Mouse (Mus musculus) neutrophil, adult 5-6 weeks (primary cell): ENCODE data around the gene Endou. TPM values are rescaled to one million over a fixed set of nuclear protein-coding genes. Genes with fewer than 3 reads are reported as not detected.

Experiments
- ATAC-seq: fragments of 151-379, 151-347 bp; 2 replicates; pipeline ENCODE4 v1.8.0; 2017; ENCODE audit warnings: mild to moderate bottlenecking, moderate TSS enrichment; ENCODE audit not compliant: insufficient number of reproducible peaks, poor library complexity, low FRiP score, severe bottlenecking; ENCODE audit errors: extremely low read depth
- total RNA-seq: library from RNA; stranded (forward); fragments of 200-1000 nt; gene quantifications from 2 replicates; pipeline ENCODE4 v1.2.3, GENCODE M21; 2017

Endou gene
- total RNA-seq, 1 experiment from 2014 or later = 3.7 TPM

DNA sequence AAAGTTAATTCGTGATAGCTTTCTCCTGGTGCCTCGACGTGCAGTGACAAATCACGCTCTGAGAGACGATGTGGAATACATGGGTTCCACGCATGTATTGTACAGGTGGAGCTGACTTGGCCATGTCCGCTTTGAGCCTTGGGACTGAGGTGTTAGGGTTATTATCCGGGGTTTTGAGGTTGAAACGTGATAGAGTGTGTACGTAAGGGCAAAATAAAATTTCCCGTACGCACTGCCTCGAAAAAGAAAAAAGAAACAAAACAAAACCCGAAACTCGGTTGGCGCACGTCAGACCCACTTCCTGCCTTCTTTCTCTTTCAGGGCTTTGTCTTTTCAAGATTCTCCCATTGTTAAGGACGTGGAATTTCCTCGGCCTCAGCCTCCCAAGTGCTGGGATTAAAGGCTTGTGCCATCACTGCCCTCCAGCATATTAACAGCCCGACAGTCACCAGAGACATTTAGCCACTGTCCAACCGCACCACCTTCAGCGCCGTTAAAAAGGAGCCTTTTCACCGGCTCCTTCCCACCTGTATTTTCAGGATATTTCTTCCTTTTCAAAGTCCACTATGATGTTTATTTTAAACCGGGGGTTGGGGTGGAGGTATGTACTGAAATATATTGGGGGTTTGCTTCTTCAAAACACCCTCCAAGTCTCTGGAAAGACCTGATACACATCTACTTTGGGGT lies 65.2 kb downstream of the Endou start:
- no peak for ATAC-seq

DNA sequence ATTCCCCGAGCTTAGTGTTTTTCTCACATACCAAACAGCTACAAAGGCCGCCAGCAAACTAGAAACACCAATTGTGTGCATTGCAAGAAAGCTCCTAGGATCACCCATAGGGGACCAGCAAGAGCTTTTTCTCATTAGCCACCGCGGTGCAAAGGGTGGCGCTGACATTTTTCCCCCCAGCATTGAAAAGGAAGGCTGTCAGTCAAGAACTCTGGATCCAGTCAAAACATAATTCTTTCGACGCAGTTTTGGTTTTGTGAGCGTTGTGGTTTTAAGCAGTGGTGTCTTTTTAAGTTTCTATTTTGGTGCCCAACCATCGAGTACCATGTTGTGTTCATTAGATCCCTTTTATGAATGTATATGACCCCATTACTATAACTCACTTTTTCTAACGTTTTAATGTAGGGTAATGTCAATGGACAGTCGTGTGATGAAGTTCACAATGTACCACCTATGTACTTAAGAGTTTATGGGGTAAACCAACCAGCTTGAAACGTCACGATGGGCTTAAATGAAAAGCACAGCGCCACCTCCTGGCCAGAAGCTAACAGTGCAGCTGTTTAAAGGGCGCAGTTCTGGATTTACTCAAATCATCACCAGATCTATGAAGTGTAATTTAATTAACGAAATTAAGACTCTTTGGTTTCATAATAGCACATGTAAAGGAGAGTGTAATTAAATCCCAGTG lies 66.0 kb downstream of the Endou start:
- ATAC-seq = no peak

DNA sequence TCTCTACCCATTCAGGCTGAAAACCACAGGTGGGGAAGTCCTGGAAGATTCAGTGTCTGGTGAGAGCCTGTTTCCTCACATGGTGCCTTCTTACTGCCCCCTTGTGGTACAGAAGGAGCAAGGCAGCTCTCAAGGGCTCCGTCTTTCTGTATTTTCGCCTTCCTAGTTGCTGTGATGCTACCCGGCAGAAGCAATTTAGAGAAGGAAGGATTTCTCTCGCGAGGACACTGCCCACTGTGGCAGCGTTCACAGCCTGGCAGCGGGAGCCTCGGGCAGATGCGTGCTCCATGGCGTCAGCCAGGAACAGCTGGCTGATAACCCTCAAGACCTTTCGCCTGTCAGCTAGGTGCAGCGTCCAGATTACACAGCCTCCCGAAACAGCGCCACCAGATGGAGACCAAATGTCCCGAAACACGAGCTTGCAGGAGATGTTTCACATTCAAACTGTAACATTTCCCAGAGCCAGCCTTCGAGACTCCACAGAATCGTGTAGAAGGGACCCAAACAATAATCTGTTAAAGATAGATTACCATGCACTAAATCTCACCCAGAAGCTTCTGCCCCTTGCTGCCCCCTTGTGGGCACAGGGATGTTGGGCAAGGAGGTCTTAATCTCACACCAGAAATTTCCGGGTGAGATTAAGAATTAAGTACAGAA lies 67.3 kb downstream of the Endou start:
- peak; percentile 79 for ATAC-seq

Other genes with a start within 250 kb of the Endou start
- 18.3 and 22.7 TPM in 2 replicates for gene Rpap3, start 25.5 kb downstream of the Endou start, total RNA-seq
- gene Rapgef3, start 36.6 kb upstream of the Endou start, total RNA-seq = 2.6 and 4.3 TPM in 2 replicates
- 20.8 and 23.7 TPM in 2 replicates for gene Slc48a1, start 47.2 kb upstream of the Endou start, total RNA-seq
- gene Hdac7, start 113.2 kb upstream of the Endou start, total RNA-seq = 31.8 and 34.7 TPM in 2 replicates
- 0.23 TPM in 1 of 2 replicates, not detected in the other for gene Vdr, start 179.3 kb upstream of the Endou start, total RNA-seq
- 11.8 and 12.2 TPM in 2 replicates for gene Tmem106c, start 232.9 kb upstream of the Endou start, total RNA-seq